Mouse (Mus musculus): ENCODE results near the gene Vmn1r124.
"Not testable (repeated sequence)": the region's sequence is repeated elsewhere in the genome, so short reads cannot be mapped to it uniquely, and the experiment has no call there.

The Vmn1r124 gene

DNA sequence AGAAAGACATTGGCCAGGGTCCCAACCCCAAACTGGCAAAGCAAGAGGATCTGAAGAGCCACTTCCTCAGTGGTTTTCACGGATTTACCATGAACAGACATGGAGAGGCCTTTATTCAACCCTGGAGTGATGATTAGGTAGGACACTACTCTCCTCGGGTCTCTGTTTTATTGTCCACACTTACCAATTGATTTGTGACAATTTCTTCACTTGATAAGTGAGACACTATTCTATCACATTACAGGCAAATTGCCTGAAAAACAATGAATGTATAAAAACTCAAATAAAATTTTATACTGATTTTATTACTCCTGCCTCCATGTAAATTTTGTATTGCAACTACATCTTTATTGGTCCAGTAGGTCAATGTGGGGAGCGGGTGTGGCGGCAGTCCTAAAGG lies at the start of gene Vmn1r124:
Gene Vmn1r124 (minus strand): TSS at position 101 of the 400 bp plus-strand sequence.
- DNase-seq = not testable (repeated sequence)

DNA sequence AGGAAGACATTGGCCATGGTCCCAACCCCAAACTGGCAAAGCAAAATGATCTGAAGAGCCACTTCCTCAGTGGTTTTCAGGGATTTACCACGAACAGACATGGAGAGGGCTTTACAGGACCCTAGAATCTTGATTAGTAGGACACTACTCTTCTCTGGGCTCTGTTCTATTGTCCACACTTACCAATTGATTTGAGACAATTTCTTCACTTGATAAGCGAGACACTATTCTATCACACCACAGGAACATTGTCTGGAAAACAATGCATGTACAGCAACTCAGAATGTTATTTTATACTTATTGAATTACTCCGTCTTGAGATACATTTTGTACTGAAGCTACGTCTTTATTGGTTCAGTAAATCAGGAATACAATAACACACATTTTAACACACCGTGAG lies 41.0 kb upstream of the Vmn1r124 start, which contains the start of gene Vmn1r126:
Gene Vmn1r126 (minus strand): TSS at position 101 of the 400 bp plus-strand sequence.
- not testable (repeated sequence) for DNase-seq

DNA sequence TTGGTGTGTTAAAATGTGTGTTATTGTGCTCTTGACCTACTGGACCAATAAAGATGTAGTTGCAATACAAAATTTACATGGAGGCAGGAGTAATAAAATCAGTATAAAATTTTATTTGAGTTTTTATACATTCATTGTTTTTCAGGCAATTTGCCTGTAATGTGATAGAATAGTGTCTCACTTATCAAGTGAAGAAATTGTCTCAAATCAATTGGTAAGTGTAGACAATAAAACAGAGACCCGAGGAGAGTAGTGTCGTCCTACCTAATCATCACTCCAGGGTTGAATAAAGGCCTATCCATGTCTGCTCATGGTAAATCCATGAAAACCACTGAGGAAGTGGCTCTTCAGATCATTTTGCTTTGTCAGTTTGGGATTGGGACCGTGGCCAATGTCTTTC lies 11.5 kb upstream of the Vmn1r124 start, which contains the start of gene Vmn1r125:
Gene Vmn1r125 (plus strand): TSS at position 301 of the 400 bp plus-strand sequence.
- not testable (repeated sequence) for DNase-seq

Measured in kidney, postnatal 36 days (tissue).